Mouse (Mus musculus) liver, embryonic 13.5 days (tissue): ENCODE measurements around the gene Rab11fip4. TPM values are rescaled to one million over a fixed set of nuclear protein-coding genes. Genes with fewer than 3 reads are reported as not detected.

ENCODE experiments used
- ATAC-seq: fragments of 200-750 bp; cut with Nextera tagmentation; 2 replicates; pipeline ENCODE4 v1.8.0; 2017; ENCODE audit warnings: low read depth, mild to moderate bottlenecking, moderate number of reproducible peaks, moderate library complexity
- DNase-seq: peaks from one replicate; pipeline ENCODE4 v3.0.0; 2022
- H3K27ac ChIP-seq: fragments of 300-500 bp; sonication (generic); 2 replicates; pipeline ENCODE4 v1.5.1; 2015; ENCODE audit warnings: moderate library complexity, mild to moderate bottlenecking, inconsistent platforms
- H3K27me3 ChIP-seq: fragments of 300-500 bp; sonication (generic); 2 replicates; pipeline ENCODE4 v1.6.1; 2015; ENCODE audit warnings: mild to moderate bottlenecking, inconsistent platforms
- H3K36me3 ChIP-seq: fragments of 300-500 bp; sonication (generic); 2 replicates; pipeline ENCODE4 v1.6.1; 2015; ENCODE audit warnings: mild to moderate bottlenecking, inconsistent platforms
- H3K4me1 ChIP-seq: fragments of 300-500 bp; sonication (generic); replicated peaks from 2 replicates; pipeline ENCODE4 v1.6.1; 2015; ENCODE audit warnings: inconsistent platforms
- H3K4me2 ChIP-seq: fragments of 300-500 bp; sonication (generic); 2 replicates; pipeline ENCODE4 v1.6.1; 2015; ENCODE audit warnings: inconsistent platforms, mild to moderate bottlenecking, moderate library complexity
- H3K4me3 ChIP-seq: fragments of 300-500 bp; sonication (generic); replicated peaks from 2 replicates; pipeline ENCODE4 v1.5.1; 2015; ENCODE audit warnings: mild to moderate bottlenecking, inconsistent platforms
- H3K9ac ChIP-seq: fragments of 300-500 bp; sonication (generic); 2 replicates; pipeline ENCODE4 v1.6.1; 2015; ENCODE audit warnings: mild to moderate bottlenecking, inconsistent platforms
- H3K9me3 ChIP-seq: fragments of 300-500 bp; sonication (generic); replicated peaks from 2 replicates; pipeline ENCODE4 v1.6.1; 2016; ENCODE audit warnings: inconsistent platforms
- WGBS: fragments of 180-500 bp; shearing (Covaris S2); methylation state at CpG from one replicate; pipeline ENCODE4 v1.1.7; 2015; ENCODE audit not compliant: insufficient replicate concordance; 5-methylcytosine and 5-hydroxymethylcytosine counted together
- polyA plus RNA-seq: library from polyadenylated mRNA; unstranded; fragments of >200 nt; fragmentation: Nextera tagmentation; extraction: Ambion mirVana; gene quantifications from 2 replicates; pipeline ENCODE4 v1.2.1, GENCODE M21; 2015

The Rab11fip4 gene
- polyA plus RNA-seq, 1 experiment from 2014 or later = 0.47 TPM

GRCm38 (mm10) chr11:79715316-79715715 is 124.3 kb downstream of the Rab11fip4 start:
- ATAC-seq = no peak
- no peak overlapping the region for H3K27ac ChIP-seq
- H3K4me3 ChIP-seq = no peak overlapping the region
- H3K9me3 ChIP-seq = no peaks in the 10 kb centered on the region
- no peaks in the 10 kb centered on the region for H3K36me3 ChIP-seq
- H3K27me3 ChIP-seq = peaks cover 60% of the 10 kb centered on the region
- no peak overlapping the region for H3K4me2 ChIP-seq
- peaks cover 40% of the 10 kb centered on the region for H3K4me1 ChIP-seq
- WGBS = 59% methylated on average over 8 of the region's 8 CpGs
- no peak for DNase-seq
- no peak overlapping the region for H3K9ac ChIP-seq

DNA sequence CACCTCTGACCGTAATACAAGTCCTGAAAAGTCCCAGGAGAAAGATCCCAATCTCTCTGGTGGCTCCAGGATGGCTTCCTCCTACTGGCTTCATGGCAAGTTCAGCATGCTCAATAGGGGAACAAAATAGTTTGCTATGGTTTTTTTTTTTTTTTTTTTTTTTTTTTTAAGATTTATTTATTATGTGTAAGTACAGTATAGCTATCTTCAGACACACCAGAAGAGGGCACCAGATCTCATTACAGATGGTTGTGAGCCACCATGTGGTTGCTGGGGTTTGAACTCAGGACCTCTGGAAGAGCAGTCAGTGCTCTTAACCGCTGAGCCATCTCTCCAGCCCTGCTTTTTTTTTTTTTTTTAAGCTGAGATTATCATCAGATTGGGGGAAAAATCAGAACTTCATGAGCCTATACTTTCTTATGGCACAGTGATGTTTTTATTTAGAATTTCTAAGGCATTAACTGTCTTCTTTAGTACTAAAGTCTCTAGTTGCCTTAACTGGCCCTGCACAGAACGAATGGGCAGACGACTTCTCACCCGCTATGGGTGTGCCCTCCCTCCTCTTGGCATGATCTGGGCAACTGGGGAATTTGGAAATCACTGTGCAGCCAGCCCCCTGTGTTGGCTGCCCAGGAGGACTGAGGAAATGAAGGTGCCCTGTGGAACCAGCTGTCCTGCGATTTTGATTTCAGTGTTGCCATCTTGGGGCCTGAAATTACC is 124.9 kb downstream of the Rab11fip4 start:
- no peaks in the 10 kb centered on the region for H3K9me3 ChIP-seq
- no peak overlapping the region for H3K4me2 ChIP-seq
- H3K36me3 ChIP-seq = no peaks in the 10 kb centered on the region
- H3K9ac ChIP-seq = no peak overlapping the region
- DNase-seq (no peak), ATAC-seq (no peak)
- H3K27me3 ChIP-seq = peaks cover 54% of the 10 kb centered on the region
- H3K4me1 ChIP-seq = peaks cover 34% of the 10 kb centered on the region
- 67% methylated on average over 6 of the region's 6 CpGs for WGBS
- no peak overlapping the region for H3K27ac ChIP-seq
- no peak overlapping the region for H3K4me3 ChIP-seq

DNA sequence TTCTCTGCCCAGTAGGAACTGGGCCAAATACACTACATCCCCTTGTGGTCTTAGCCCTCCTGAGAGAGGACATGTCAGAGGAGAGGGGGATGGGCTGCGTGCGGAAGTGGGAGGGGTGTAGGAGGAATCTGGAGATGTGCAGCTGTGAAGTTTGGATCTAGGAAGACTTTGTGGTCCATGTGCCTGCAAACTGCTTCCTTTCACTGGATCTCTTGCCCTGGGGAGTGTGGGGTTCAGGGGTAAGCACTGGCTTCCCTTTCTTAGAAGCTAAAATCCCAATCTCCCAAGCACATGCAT is 125.4 kb downstream of the Rab11fip4 start:
- WGBS = 37% methylated on average over 2 of the region's 2 CpGs
- no peaks in the 10 kb centered on the region for H3K9me3 ChIP-seq

DNA sequence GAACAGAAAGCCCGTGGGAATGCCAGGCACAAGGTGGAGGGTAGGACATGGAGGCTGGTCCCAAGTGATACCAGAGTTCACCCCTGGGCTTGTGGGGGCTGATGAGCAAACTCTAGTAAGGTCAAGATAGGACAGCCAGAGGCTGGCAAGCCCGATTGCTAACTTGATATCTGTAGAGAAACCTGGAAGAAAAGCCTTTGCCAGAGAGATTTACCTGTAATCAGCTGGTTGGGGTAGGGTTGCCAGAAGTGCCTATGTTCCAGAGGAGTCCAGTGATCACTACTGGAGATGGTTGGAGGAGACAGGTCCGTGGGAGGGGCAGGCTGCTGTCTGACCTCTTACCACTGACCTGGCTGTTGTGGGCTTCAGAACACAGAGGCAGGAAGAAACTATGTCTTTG is 126.3 kb downstream of the Rab11fip4 start:
- Histone ChIP-seq H3K4me3 (no peak overlapping the region), H3K27ac (no peak overlapping the region), H3K27me3 (peaks cover 40% of the 10 kb centered on the region), H3K9me3 (no peaks in the 10 kb centered on the region), H3K4me2 (no peak overlapping the region), H3K36me3 (no peaks in the 10 kb centered on the region), H3K9ac (no peak overlapping the region), H3K4me1 (peaks cover 21% of the 10 kb centered on the region)
- WGBS = 43% methylated on average over 3 of the region's 3 CpGs
- no peak for ATAC-seq
- DNase-seq = no peak

More for the DNA sequence above, 125.4 kb downstream of the Rab11fip4 start:
- ATAC-seq (no peak), DNase-seq (no peak)
- Histone ChIP-seq H3K36me3 (no peaks in the 10 kb centered on the region), H3K4me3 (no peak overlapping the region), H3K27ac (no peak overlapping the region), H3K4me2 (no peak overlapping the region), H3K9ac (no peak overlapping the region), H3K27me3 (peaks cover 49% of the 10 kb centered on the region), H3K4me1 (peaks cover 29% of the 10 kb centered on the region)

- Histone ChIP-seq H3K9me3 (no peaks in the 10 kb centered on the region), H3K4me3 (no peak overlapping the region), H3K27ac (no peak overlapping the region), H3K27me3 (peaks cover 35% of the 10 kb centered on the region), H3K36me3 (no peaks in the 10 kb centered on the region), H3K4me1 (peaks cover 21% of the 10 kb centered on the region), H3K9ac (no peak overlapping the region), H3K4me2 (no peak overlapping the region)
- ATAC-seq (no peak), DNase-seq (no peak)
- WGBS = 68% methylated on average over 7 of the region's 7 CpGs
Measured at GRCm38 (mm10) chr11:79717801-79718200, 126.8 kb downstream of the Rab11fip4 start.

DNA sequence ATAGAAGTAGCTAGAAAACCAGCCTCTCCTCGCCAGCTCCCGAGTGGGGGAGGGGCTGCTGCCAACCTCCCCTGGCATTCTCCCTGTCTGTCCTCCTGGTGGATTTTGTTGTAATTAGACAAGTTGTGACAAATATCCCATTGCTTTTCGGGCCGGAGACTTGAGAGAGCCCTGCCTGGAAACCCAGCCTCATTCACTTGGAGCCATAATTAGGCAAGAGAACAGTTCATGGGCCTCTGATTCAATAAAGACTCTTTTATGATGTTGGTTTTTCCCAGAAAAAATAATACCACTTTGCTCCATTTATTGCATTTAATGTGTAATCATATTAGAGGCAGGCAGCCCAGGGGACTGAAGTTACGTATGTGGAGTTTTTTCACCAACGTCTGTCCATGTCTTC is 127.2 kb downstream of the Rab11fip4 start:
- 71% methylated on average over 6 of the region's 6 CpGs for WGBS
- H3K27ac ChIP-seq = no peak overlapping the region
- no peak for DNase-seq

GRCm38 (mm10) chr11:79718829-79719346 is 127.9 kb downstream of the Rab11fip4 start:
- H3K36me3 ChIP-seq = no peaks in the 10 kb centered on the region
- peaks cover 14% of the 10 kb centered on the region; the same call in 1 of the 2 replicates for H3K4me1 ChIP-seq
- H3K4me3 ChIP-seq = no peak overlapping the region
- DNase-seq (no peak), ATAC-seq (no peak)
- H3K9me3 ChIP-seq = no peaks in the 10 kb centered on the region
- no peak overlapping the region for H3K27ac ChIP-seq
- peaks cover 24% of the 10 kb centered on the region for H3K27me3 ChIP-seq
- no peak overlapping the region for H3K9ac ChIP-seq
- WGBS = 59% methylated on average over 8 of the region's 8 CpGs
- H3K4me2 ChIP-seq = no peak overlapping the region

More for the DNA sequence above, 127.2 kb downstream of the Rab11fip4 start:
- Histone ChIP-seq H3K4me3 (no peak overlapping the region), H3K9ac (no peak overlapping the region), H3K4me2 (no peak overlapping the region), H3K27me3 (peaks cover 31% of the 10 kb centered on the region), H3K4me1 (peaks cover 20% of the 10 kb centered on the region), H3K9me3 (no peaks in the 10 kb centered on the region), H3K36me3 (no peaks in the 10 kb centered on the region)
- no peak for ATAC-seq

DNA sequence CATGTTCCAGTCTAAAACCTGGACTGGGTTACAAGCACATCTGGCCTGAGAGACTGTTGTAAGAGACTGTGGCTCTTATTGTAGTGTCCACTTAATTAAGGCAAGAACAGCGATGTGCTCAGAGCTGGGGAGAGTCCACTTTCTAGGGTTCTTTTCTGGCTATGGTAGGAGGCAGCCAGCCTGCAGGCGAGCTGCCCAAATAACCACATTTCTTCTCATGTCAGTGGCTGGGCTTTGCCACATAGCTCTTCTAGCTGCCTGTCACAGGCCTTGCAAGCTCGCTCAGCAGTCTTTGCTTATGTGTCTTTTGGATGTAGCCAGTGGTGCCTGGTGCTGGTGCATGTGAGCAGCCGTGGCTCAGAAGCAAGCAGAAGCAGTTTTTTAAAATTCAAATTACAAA is 129.7 kb downstream of the Rab11fip4 start:
- Histone ChIP-seq H3K27ac (no peak overlapping the region), H3K9me3 (no peaks in the 10 kb centered on the region), H3K9ac (no peak overlapping the region), H3K4me1 (peaks cover 12% of the 10 kb centered on the region; the same call in 1 of the 2 replicates), H3K27me3 (0 out of 2 replicates have a peak, but pooled peaks cover 9% of the 10 kb centered on the region), H3K4me2 (no peak overlapping the region), H3K36me3 (no peaks in the 10 kb centered on the region), H3K4me3 (no peak overlapping the region)
- no peak for ATAC-seq
- no peak for DNase-seq
- WGBS = 65% methylated on average over 4 of the region's 4 CpGs

DNA sequence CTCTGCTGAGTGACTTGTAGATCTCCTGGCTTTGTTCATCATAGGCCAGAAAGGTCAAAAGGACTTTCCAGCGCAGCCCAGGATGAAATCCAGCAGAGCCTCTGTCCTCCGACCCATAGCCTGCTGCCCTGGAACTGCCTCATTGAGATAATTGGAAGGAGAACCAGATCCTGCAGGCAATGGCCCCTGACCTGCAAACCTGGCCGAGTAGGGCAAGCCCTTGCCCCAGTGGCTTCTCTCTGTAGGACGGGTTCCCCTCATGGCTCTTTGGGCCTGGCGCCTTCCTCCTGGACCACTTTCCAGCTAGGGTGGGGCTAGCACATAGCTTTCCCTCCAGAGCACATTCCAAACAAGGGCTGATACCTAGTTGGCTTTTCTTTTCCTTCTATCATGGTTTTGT is 131.8 kb downstream of the Rab11fip4 start:
- Histone ChIP-seq H3K9ac (no peak overlapping the region), H3K27ac (no peak overlapping the region), H3K4me3 (no peak overlapping the region), H3K36me3 (no peaks in the 10 kb centered on the region), H3K27me3 (no peaks in the 10 kb centered on the region), H3K9me3 (no peaks in the 10 kb centered on the region), H3K4me1 (no peaks in the 10 kb centered on the region), H3K4me2 (no peak overlapping the region)
- ATAC-seq = no peak
- DNase-seq = no peak
- 72% methylated on average over 5 of the region's 5 CpGs for WGBS

GRCm38 (mm10) chr11:79725005-79725404 is 134.0 kb downstream of the Rab11fip4 start:
- 62% methylated on average over 6 of the region's 6 CpGs for WGBS

DNA sequence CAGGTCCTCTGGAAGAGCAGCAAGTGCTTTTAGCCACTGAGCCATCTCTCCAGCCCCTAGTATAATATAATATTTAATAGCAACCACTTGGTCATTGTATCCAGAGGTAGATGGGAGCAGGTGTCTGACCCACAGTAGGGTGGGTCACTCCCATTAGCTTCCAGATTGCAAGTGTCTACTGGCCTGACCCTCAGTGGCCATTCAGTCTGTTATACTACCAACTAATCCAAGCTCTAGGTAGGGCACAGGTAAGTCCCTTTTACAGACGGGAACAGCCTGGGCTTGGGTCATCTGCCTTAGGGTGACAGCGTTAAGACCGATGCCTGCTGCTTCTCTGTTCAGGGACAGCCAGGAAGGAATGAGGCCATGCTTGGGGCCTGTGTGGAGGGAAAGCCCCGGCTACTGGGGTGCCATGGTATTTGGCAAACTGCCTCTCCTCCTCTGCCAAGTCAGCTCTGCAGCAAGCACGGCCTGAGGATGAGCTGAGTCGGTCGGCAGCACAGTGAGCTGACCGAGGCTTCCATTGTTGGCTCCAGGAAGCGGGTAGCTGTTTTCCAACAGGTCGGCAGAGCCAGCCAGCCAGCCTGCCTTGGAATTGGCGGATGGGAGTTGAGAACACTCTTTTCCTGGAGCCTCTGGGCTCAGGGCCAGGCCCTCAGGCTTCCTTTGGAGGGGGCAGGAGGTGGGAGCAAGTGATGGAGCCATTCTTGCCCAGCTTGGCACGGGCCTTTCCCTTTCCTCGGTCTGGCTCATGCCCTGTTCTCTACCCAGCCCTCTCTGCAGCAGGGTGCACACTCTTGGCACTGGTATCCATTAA is 138.4 kb downstream of the Rab11fip4 start:
- 69% methylated on average over 13 of the region's 13 CpGs for WGBS
- DNase-seq (no peak), ATAC-seq (no peak)
- Histone ChIP-seq H3K4me2 (no peak overlapping the region), H3K9ac (no peak overlapping the region), H3K36me3 (no peaks in the 10 kb centered on the region), H3K4me3 (no peak overlapping the region), H3K27me3 (no peaks in the 10 kb centered on the region), H3K9me3 (no peaks in the 10 kb centered on the region), H3K27ac (no peak overlapping the region), H3K4me1 (no peaks in the 10 kb centered on the region)

More at GRCm38 (mm10) chr11:79725005-79725404, 134.0 kb downstream of the Rab11fip4 start:
- no peaks in the 10 kb centered on the region for H3K4me1 ChIP-seq
- no peaks in the 10 kb centered on the region for H3K27me3 ChIP-seq
- H3K27ac ChIP-seq = no peak overlapping the region
- no peak overlapping the region for H3K9ac ChIP-seq
- no peak overlapping the region for H3K4me3 ChIP-seq
- DNase-seq = no peak
- ATAC-seq = no peak
- no peaks in the 10 kb centered on the region for H3K36me3 ChIP-seq
- H3K9me3 ChIP-seq = no peaks in the 10 kb centered on the region
- H3K4me2 ChIP-seq = no peak overlapping the region
